8 mouse cellular contexts compared by ENCODE assay signal in genomic region chr7:119794251-119794638, GRCm38 (mm10). TPM values are rescaled to one million over a fixed set of nuclear protein-coding genes. Genes with fewer than 3 reads are reported as not detected.
DNase-seq lines count a peak whose midpoint lies in the region; ATAC-seq and TF ChIP-seq lines count a peak whose summit lies in the region.

No protein-coding gene starts in this region.

- peak overlapping the region; percentile 77 for H3K9ac ChIP-seq in lung, embryonic 16.5 days (ENCODE audit: low read length)

- ATAC-seq in lung, embryonic 16.5 days (ENCODE audit: low read depth): peak; percentile 78
- ATAC-seq in monocyte, adult 5-6 weeks (replicated peaks; ENCODE audit: insufficient number of reproducible peaks, low FRiP score, low TSS enrichment, poor library complexity, severe bottlenecking): peak; percentile 66

- H3K4me3 ChIP-seq in lung, embryonic 16.5 days (ENCODE audit: low read length): peak overlapping the region; percentile 70
- peak overlapping the region; percentile 64 for H3K4me3 ChIP-seq in embryonic fibroblast, embryonic 13.5 days (ENCODE audit: insufficient read depth, low read length)
- peak overlapping the region; percentile 78 for H3K4me3 ChIP-seq in limb, embryonic 10.5 days

- H3K27me3 ChIP-seq in lung, embryonic 16.5 days (ENCODE audit: control insufficient read depth, insufficient read depth, low read depth, low read length): no peaks in the 10 kb centered on the region
- H3K27me3 ChIP-seq in limb, embryonic 10.5 days (ENCODE audit: low read depth, poor library complexity, severe bottlenecking): no peaks in the 10 kb centered on the region

- no peak for TF ChIP-seq POLR2A in embryonic fibroblast, embryonic 13.5 days (IDR thresholded peaks at IDR 0.05; ENCODE audit: low read depth, low read length)

- peaks cover 2% of the 10 kb centered on the region; the same call in 1 of the 2 replicates for H3K36me3 ChIP-seq in lung, embryonic 16.5 days (ENCODE audit: control insufficient read depth, insufficient read depth, low read length)
- peaks cover 29% of the 10 kb centered on the region for H3K36me3 ChIP-seq in limb, embryonic 10.5 days

- 0% methylated on average over 21 of the region's 21 CpGs for WGBS in lung, embryonic 16.5 days
- under 1% methylated on average over 21 of the region's 21 CpGs for WGBS in limb, embryonic 10.5 days

- peak overlapping the region; percentile 85 for H3K4me2 ChIP-seq in lung, embryonic 16.5 days (ENCODE audit: low read depth, low read length)

- H3K4me1 ChIP-seq in lung, embryonic 16.5 days (replicated peaks; ENCODE audit: control insufficient read depth, insufficient read depth, low read length): peaks cover 2% of the 10 kb centered on the region
- H3K4me1 ChIP-seq in embryonic fibroblast, embryonic 13.5 days (ENCODE audit: control insufficient read depth, insufficient read depth, low read length): peaks cover 4% of the 10 kb centered on the region; the same call in 1 of the 2 replicates
- H3K4me1 ChIP-seq in limb, embryonic 10.5 days: peaks cover 12% of the 10 kb centered on the region

- no peak for TF ChIP-seq CTCF in embryonic fibroblast, embryonic 13.5 days (IDR thresholded peaks at IDR 0.05; ENCODE audit: borderline replicate concordance, insufficient read depth, low read length)

- H3K27ac ChIP-seq in lung, embryonic 16.5 days (ENCODE audit: low read length): peak overlapping the region; percentile 75
- H3K27ac ChIP-seq in embryonic fibroblast, embryonic 13.5 days (ENCODE audit: insufficient read depth, low read length): no peak overlapping the region
- H3K27ac ChIP-seq in limb, embryonic 10.5 days: peak overlapping the region; percentile 93

- DNase-seq in lung, adult 18-20 months: no peak
- no peak for DNase-seq in limb, embryonic 10.5 days (ENCODE audit: low spot score)
- DNase-seq in embryo, embryonic 10 days (ENCODE audit: low spot score): no peak
- DNase-seq in left cerebral cortex, adult 11 months (ENCODE audit: low spot score): no peak
- no peak for DNase-seq in adrenal gland, postnatal 4 days (ENCODE audit: low spot score in 2 of 2)

- no peaks in the 10 kb centered on the region for H3K9me3 ChIP-seq in lung, embryonic 16.5 days (ENCODE audit: control insufficient read depth, low read length)
- no peaks in the 10 kb centered on the region for H3K9me3 ChIP-seq in limb, embryonic 10.5 days (replicated peaks)

RNA-seq across cellular contexts. Expression of gene Eri2, which starts 0.4 kb away (rescaled TPM):
- 25.6 and 29.5 TPM in 2 replicates for polyA plus RNA-seq in lung, embryonic 16.5 days (2015; fragmentation: Nextera tagmentation; extraction: Ambion mirVana)
- 14.2 and 18.8 TPM in 2 replicates for polyA plus RNA-seq in embryonic fibroblast, embryonic 13.5 days (2011; ENCODE audit: insufficient read length, low read depth, missing spikeins)
- 25.9 and 27.3 TPM in 2 replicates for polyA plus RNA-seq in limb, embryonic 10.5 days (2016; fragmentation: Nextera tagmentation; extraction: Ambion mirVana)
- total RNA-seq in monocyte, adult 5-6 weeks (2017): 1.6 to 4.3 TPM (median 2.9 TPM) in 3 replicates
- 10 to 100 TPM; 12.9 to 13.6 TPM for total RNA-seq in adrenal gland, postnatal 4 days (2021)

RNA-seq across cellular contexts. Expression of gene Rexo5, which starts 0.4 kb away (rescaled TPM):
- 26.2 and 29.1 TPM in 2 replicates for polyA plus RNA-seq in lung, embryonic 16.5 days (2015; fragmentation: Nextera tagmentation; extraction: Ambion mirVana)
- 16.2 and 16.4 TPM in 2 replicates for polyA plus RNA-seq in embryonic fibroblast, embryonic 13.5 days (2011; ENCODE audit: insufficient read length, low read depth, missing spikeins)
- polyA plus RNA-seq in limb, embryonic 10.5 days (2016; fragmentation: Nextera tagmentation; extraction: Ambion mirVana): 21.6 and 27.6 TPM in 2 replicates
- total RNA-seq in monocyte, adult 5-6 weeks (2017): 9.6 to 61.3 TPM (median 56.9 TPM) in 3 replicates
- total RNA-seq in adrenal gland, postnatal 4 days (2021): 10 to 100 TPM; 12.4 to 13.6 TPM

RNA-seq across cellular contexts. Expression of gene Acsm3, which starts 33.5 kb away (rescaled TPM):
- polyA plus RNA-seq in lung, embryonic 16.5 days (2015; fragmentation: Nextera tagmentation; extraction: Ambion mirVana): 0.21 and 0.43 TPM in 2 replicates
- not detected in 2 replicates for polyA plus RNA-seq in embryonic fibroblast, embryonic 13.5 days (2011; ENCODE audit: insufficient read length, low read depth, missing spikeins)
- 0.26 and 0.30 TPM in 2 replicates for polyA plus RNA-seq in limb, embryonic 10.5 days (2016; fragmentation: Nextera tagmentation; extraction: Ambion mirVana)
- total RNA-seq in monocyte, adult 5-6 weeks (2017): 1.6 TPM in 1 of 3 replicates, not detected in the others
- total RNA-seq in adrenal gland, postnatal 4 days (2021): 10 to 100 TPM; 12.9 to 13.5 TPM
